Mouse (Mus musculus): ENCODE results near the gene Lekr1. TPM values are rescaled to one million over a fixed set of nuclear protein-coding genes. Genes with fewer than 3 reads are reported as not detected.

Gene Lekr1
- total RNA-seq (2021) = 1 to 10 TPM; 3.6 to 4.3 TPM
- long read RNA-seq, experiment 1, partial matches to known transcripts = 0 of 5 reads
- long read RNA-seq, experiment 1, other reads (novel, unspliced or antisense) = 0 of 5 reads
- long read RNA-seq, experiment 2, partial matches to known transcripts = 0 of 6 reads
- long read RNA-seq, experiment 2, other reads (novel, unspliced or antisense) = 2 of 6 reads

DNA sequence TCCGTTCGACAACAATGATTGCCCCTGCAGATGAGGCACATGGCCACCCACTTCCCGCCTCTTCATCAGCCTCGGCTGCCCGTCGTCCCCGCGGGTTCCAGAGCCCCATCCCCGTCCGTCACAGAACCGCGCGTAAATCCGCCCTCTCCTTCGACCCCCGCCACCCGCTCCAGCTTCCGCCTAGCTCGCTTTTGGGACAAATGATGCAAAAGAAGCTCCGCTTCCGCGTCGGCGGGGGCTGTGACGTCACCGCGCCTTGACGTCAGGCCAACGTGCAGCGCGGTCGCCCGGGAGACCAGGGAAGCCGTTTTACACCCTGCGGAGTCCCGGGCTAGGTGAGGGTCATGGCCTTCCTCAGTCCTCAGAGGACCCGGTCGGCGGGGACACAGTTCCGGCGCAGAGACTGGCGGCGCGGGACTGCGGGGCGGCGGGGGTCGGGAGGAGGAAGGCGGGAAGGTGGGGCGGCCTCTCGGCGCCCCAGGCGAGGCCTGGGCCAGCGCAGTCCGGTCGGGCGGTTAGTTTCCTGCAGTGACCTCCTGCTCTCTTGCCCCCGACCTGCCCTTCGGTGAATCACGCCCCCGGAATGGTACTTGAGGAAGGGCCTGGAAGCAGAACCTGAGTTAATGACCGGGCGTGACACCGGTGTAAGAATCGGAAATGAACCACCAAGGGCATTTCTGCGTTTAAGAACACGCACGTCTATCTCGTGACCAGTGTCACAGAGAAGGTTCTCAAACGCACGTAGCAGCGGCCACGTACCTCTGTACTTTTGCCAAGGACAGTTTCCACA lies at the start of gene Lekr1:
Gene Lekr1, plus strand, starts transcription at position 252 of the 790 bp plus-strand sequence.
- DNase-seq = peak; percentile 95

DNA sequence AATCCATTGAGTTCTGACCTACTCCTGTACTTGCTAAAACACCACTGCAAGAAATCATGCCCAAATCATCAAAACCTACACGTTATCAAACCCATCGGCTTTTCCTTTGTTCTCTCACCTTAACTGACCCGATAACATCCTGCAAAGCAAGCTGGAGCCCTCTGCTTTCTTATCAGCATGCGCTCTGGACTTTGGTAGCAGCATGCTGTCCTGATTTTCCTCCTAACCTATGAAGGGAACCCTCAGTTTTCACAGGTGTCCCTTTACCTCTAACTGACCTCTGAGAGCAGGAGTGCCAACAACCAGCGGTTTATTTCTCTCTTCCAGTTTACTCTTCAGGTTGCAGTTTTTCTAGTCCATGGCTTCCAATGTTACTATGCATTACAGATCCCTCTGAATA lies 48.5 kb upstream of the Lekr1 start:
- no peak for DNase-seq

DNA sequence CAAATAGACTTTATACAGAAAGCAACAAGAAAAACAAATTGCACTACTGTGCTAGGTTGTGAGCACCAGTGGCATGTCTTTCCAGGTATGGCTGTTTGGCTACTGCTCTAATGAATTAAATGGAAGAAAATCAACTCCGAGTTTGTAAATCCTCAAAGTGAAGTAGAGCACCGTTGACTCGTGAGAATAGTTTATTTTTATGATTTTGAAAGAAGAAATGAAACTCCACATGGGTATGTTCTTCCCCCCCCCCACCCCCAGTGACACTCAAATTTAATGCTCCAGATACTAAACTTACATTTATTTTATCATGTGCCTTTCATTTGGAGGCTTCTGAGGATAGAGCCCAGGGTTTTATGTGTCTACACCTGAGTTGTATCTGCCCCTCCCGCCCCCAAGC lies 46.7 kb upstream of the Lekr1 start:
- DNase-seq = no peak

DNA sequence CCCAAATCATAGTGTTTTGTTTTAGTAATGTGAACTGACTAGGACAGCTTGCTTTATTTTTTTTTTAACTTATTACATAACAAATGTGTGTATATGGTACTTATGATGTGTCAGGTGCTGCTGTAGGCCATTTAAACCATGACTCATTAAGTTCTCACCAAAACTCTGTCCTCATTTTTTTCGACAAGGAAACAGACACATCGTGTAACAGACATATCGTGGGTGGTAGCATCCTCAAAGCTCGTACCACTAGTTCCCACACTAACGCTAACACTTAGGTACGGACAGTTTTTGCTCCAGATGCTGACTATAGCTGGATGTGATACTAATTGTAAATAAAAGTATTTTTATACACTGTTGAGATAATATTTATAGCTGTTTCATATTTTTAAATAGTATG lies 43.0 kb upstream of the Lekr1 start:
- DNase-seq = no peak

DNA sequence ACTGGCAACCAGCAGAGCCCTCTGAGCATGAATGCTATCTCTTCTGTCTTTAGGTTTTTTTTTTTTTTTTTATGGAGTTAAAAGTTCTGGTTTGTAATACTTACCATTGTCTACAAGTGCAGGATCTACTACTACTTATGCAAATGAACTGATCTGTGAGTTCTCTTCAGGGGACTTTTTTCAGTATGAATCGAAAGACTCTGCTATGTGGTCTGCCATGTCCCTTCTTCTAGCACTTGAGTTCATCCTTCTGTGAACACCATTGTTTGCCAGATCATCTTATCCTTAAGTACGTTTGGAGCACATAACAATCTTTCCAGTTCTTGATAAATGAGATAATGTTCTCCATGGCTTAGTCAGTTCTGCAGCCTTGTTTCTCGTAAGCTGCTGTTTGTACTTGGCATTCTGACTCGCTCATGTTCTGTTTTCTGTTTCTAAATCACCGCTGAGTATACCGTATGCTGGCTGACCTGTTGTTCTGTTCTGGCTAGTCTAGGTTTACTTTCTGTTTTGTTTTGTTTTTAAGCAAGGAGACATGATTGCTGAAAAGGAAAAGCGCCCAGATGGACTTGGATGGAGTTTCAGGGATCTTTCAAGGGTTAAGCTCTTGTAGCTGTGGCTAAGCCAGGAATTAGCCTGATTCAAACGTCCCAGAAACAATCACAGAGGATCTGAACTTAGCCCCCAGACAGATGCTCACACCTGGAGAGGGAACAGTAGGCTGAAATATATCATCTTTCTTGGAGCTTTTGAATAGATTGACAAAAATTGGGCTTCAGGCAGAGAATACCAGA lies 40.3 kb upstream of the Lekr1 start:
- no peak for DNase-seq

DNA sequence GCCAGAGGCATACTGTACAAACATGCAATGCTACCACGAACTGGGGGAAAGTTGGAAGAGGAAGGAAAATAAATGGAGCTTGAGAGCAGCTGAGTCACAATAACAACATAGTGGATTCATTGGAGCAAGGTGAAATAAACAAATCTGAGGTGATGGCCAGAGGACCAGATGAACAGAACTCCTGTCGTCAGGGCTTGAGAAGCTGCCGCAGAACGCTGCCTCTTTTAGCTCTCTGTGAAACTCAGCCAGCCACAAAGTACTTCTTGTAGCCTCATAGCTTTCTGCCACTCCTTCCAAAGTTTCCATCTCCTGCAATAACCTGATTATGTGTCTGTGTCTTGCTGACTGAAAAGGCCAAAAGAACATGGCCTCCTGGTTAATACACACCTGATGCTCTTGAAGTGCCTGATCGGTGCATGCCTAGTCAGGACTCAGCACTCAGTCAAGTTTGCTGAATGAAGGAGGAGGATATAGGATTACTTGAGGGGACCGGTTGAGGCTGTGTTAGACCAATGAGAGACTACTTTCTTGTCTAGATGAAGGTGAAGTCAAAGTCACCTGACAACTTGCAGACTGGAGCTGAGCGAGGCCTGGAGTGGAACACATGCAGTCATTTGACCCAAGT lies 39.6 kb upstream of the Lekr1 start:
- DNase-seq = no peak

- no peak for DNase-seq
These were observed 38.9 kb upstream of the Lekr1 start for GRCm38 (mm10) chr3:65627021-65627706.

DNA sequence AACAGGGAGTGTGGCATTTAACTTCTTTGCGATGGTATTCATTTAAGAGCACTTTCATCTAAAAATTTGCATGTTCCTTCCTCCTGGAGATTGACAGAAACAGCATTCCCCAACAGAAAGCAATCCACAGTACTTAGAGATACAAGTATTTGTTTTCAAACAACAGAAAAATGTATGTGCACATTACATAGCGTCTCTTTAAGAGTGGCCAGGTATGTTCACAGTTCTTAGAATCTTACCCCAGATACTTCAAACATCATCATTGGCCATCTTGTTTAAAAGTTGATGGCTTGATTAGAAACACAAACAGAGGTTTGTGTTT lies 38.4 kb upstream of the Lekr1 start:
- DNase-seq = no peak

DNA sequence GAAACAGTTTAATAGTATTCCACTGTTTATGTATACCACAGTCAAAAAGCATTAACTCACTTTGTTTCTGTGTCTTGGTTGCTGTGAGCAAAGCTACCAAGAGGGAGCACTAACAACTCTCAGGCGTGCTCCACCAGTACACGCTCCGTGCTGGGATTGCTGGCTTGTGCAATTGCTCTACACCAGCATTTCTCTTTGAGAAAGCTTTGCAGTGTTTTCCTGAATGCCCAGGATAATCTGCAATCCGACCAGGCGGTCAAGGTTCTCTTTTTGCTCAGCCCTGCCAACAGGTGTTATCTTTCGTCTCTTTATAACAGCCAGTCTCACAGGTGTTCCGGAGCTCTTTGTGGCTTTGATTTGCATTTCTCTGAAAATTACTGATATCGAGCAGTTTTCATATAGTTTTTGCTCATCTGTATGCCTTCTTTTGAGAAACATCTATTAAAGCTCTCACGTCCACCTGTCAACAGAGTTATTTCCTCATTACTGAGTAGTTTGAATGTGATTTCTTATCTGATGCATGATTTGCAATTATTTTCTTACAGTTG lies 36.4 kb upstream of the Lekr1 start:
- no peak for DNase-seq

- DNase-seq = no peak
These were observed 32.4 kb upstream of the Lekr1 start for GRCm38 (mm10) chr3:65633604-65634003.

DNA sequence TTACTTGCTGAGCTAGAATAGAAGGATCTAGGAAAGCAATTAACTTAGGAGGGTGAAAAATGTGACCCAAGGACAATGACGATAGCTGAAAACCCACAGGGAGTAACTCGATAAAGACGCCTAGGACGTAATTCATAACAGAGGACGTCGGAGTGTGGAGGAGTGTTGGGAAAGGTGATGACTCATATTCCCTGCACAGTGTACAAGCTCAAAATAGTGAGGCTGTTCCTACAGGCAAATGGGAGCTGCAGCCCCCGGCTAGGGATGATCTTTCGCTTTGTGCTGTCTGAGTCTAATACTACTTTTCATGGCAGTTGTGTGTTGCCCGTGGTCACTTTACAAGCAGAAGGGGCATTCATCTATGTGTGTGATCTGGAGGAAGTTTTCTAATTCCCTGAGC lies 30.0 kb upstream of the Lekr1 start:
- peak; percentile 20 for DNase-seq

- DNase-seq = no peak
These were observed 28.7 kb upstream of the Lekr1 start for GRCm38 (mm10) chr3:65637313-65637712.

DNA sequence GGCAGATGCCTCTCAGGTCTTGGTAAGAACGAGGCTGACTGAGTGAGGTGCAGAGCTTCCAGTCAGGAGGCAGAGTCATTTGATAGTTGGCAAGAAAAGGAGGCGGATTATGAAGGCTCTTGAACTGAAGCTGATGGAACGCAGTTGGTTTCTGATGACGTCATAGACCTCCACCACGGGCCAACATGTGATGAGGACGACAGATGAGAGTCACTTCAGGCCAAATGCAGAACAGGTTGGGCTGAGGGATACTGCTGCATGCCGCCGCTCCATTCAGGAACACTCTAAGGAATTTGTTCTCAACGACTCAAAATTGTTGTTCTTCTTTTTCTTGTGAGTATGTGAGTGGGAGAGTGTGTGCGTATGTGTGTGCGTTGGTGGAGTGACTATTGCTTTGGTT lies 27.1 kb upstream of the Lekr1 start:
- no peak for DNase-seq

GRCm38 (mm10) chr3:65639454-65640014 lies 26.5 kb upstream of the Lekr1 start:
- no peak for DNase-seq

DNA sequence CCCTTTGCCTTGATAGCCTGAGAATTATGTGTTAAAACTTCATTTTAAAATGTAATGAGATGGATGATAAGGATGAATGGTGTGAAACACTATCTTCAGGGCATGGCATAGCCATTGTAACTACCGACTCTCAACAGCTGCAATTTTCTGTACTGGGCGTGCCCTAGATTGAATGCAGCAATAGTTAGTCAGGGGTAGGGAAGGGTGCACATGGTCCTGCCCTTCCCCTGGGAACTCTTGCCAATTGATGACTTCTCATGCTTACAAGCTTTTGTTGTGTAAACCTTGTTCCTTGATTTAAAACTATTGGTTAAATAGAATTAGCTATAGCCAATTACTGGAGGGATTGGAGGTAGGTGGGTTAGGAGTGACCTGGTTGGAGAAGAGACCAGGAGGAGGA lies 23.1 kb upstream of the Lekr1 start:
- DNase-seq = no peak

- DNase-seq = no peak
These were observed 22.4 kb upstream of the Lekr1 start for GRCm38 (mm10) chr3:65643654-65644053.

- DNase-seq = no peak
These were observed 18.4 kb upstream of the Lekr1 start for GRCm38 (mm10) chr3:65647592-65647991.

- no peak for DNase-seq
These were observed 17.1 kb upstream of the Lekr1 start for GRCm38 (mm10) chr3:65648913-65649312.

DNA sequence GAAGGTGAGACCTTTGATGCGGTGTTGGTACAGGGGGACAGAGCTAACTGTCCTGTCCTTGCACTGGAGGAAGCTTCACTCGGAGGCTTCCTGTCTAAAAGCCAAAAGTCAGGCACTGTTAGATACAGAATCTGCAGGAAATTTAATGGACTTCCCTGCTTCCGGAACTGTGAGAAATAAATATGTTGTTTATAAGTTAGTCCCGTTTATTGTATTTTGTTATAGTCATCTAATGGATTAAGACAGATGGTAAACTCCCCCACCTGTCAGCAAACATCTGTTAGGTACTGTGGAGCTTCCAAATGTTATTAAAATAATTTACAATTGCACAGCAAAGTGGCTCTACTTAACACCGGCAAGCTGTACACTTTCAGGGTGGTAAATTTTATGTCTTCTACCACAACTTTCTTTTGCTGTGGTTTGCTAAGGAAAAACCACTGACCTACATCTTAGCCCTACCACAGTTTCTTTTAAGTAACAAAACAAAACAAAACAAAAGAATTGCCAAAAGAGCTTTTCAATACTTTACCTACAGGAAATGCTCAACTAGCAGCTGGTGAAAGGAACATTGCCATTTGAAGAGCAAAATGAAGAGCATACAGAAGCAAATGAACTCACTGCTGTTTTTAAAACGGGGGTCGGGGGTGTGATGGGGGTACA lies 15.7 kb upstream of the Lekr1 start:
- DNase-seq = no peak

DNA sequence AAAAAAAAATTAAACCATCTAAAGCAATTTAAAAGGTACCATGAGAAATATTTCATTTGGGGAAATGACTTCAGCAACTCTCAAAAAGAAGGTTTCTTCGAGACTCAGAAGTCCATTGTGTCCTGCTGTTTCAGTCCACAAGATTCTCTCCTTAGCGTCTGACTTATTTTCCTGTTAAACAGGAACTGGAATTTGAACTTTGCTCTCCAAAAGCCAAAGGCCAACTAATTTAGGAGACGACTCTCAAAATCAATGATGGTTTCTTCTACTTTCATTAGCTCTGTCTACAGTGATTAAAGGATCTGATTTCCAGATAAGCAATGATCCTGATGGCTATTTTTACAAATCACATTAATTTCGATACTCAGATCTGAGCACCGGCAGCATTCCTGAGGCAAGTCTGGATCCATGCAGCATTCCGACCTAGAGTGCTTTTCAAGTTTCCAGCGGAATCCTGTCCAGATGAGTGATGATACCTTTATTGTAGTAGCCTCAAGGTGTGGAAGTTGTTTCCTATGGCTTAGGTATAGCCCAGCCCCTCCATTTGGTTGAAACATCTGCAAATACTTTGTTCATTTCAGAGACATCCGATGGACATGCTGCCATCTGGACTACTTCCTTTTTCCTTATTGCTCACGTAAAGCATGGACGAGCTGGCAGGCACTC lies 11.4 kb upstream of the Lekr1 start:
- DNase-seq = no peak

GRCm38 (mm10) chr3:65656451-65656850 lies 9.6 kb upstream of the Lekr1 start:
- DNase-seq = no peak
